Mouse (Mus musculus) forebrain, embryonic 10.5 days (tissue): Measurements from ENCODE around the gene Uqcc1. TPM values are rescaled to one million over a fixed set of nuclear protein-coding genes. Genes with fewer than 3 reads are reported as not detected.
"Not testable (repeated sequence)": the region's sequence is repeated elsewhere in the genome, so short reads cannot be mapped to it uniquely, and the experiment has no call there.

Experiments
- DNase-seq: peaks from one replicate; pipeline ENCODE4 v3.0.0-alpha.2; 2017; ENCODE audit warnings: low spot score; ENCODE audit errors: extremely low spot score
- H3K27ac ChIP-seq: fragments of 300-500 bp; sonication (generic); 2 replicates; pipeline ENCODE4 v1.5.1; 2016; ENCODE audit warnings: mild to moderate bottlenecking
- H3K27me3 ChIP-seq: fragments of 300-500 bp; sonication (generic); 2 replicates; pipeline ENCODE4 v1.6.1; 2016; ENCODE audit warnings: mild to moderate bottlenecking; ENCODE audit not compliant: poor library complexity, severe bottlenecking
- H3K36me3 ChIP-seq: fragments of 300-500 bp; sonication (generic); replicated peaks from 2 replicates; pipeline ENCODE4 v1.6.1; 2016; ENCODE audit warnings: mild to moderate bottlenecking, moderate library complexity
- H3K4me1 ChIP-seq: fragments of 300-500 bp; sonication (generic); 2 replicates; pipeline ENCODE4 v1.6.1; 2016
- H3K4me3 ChIP-seq: fragments of 300-500 bp; sonication (generic); 2 replicates; pipeline ENCODE4 v1.5.1; 2016; ENCODE audit warnings: mild to moderate bottlenecking, moderate library complexity
- H3K9me3 ChIP-seq: fragments of 300-500 bp; sonication (generic); 2 replicates; pipeline ENCODE4 v1.6.1; 2016; ENCODE audit warnings: mild to moderate bottlenecking, moderate library complexity
- WGBS: fragments of 180-500 bp; shearing (Covaris S2); methylation state at CpG from one replicate; pipeline ENCODE4 v1.1.7; 2016; 5-methylcytosine and 5-hydroxymethylcytosine counted together
- polyA plus RNA-seq: library from polyadenylated mRNA; unstranded; fragments of >200 nt; fragmentation: Nextera tagmentation; extraction: Ambion mirVana; gene quantifications from 2 replicates; pipeline ENCODE4 v1.2.1, GENCODE M21; 2016

Gene Uqcc1
- polyA plus RNA-seq, 1 experiment from 2014 or later, result 78.4 TPM

- H3K4me1 ChIP-seq, result peaks cover 58% of the 10 kb centered on the region
- H3K27me3 ChIP-seq, result peaks cover 15% of the 10 kb centered on the region
- H3K27ac ChIP-seq, result 0 out of 2 replicates have a peak overlapping the region, but pooled peaks have one; percentile 27
- no peak overlapping the region for H3K4me3 ChIP-seq
- DNase-seq, result no peak
- WGBS, result 8% methylated on average over 4 of the region's 4 CpGs
- no peaks in the 10 kb centered on the region for H3K36me3 ChIP-seq
- H3K9me3 ChIP-seq, result no peaks in the 10 kb centered on the region
These were observed 16.4 kb upstream of the Uqcc1 start for GRCm38 (mm10) chr2:155946499-155946898.

GRCm38 (mm10) chr2:155946069-155946468 is 16.0 kb upstream of the Uqcc1 start:
- no peaks in the 10 kb centered on the region for H3K9me3 ChIP-seq
- peak; percentile 69 for DNase-seq
- H3K27me3 ChIP-seq, result peaks cover 15% of the 10 kb centered on the region
- H3K36me3 ChIP-seq, result no peaks in the 10 kb centered on the region
- 0 out of 2 replicates have a peak overlapping the region, but pooled peaks have one; percentile 27 for H3K27ac ChIP-seq
- 2% methylated on average over 7 of the region's 7 CpGs for WGBS
- no peak overlapping the region for H3K4me3 ChIP-seq
- H3K4me1 ChIP-seq, result peaks cover 58% of the 10 kb centered on the region

DNA sequence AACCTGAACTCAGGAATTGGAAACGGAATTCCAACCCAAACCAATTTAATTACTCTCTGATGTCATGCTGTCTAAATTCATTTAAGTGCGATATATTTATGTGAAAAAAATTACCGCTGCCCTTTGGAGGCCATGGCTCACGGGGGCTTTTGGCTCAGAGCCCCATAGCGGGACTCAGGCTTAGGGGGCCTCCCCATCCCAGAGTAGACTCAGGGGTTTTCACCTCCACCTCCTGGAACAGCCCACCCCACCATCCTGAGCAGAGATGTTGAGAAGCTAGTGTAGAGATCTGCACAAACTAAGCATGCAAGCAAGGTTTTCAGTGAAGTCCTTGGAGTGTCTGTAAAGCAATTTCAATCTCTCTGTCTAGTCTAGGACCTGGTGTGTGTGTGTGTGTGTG is 15.5 kb upstream of the Uqcc1 start:
- 79% methylated on average over 5 of the region's 5 CpGs for WGBS
- DNase-seq, result no peak
- H3K27me3 ChIP-seq, result peaks cover 15% of the 10 kb centered on the region
- no peak overlapping the region for H3K4me3 ChIP-seq
- no peaks in the 10 kb centered on the region for H3K36me3 ChIP-seq
- peaks cover 58% of the 10 kb centered on the region for H3K4me1 ChIP-seq
- 0 out of 2 replicates have a peak overlapping the region, but pooled peaks have one; percentile 27 for H3K27ac ChIP-seq
- H3K9me3 ChIP-seq, result no peaks in the 10 kb centered on the region

DNA sequence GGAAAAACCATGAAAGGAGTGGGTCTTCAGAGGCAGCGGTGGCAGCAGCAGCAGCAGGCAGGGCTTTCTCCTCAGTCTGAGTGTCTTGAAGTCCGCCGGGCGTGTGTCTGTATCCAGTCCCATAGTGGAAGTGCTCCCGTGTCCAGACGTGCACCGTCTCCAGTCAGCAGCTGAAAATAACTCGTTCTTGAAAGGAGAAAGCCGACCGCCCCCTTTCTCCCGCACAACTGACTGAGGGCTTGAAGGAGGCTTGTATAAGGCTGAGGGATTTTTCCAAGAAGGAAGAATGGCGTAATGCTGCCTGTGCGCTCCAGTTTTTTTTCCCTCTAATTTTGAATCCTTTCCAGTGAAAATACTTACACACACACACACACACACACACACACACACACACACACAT is 15.0 kb upstream of the Uqcc1 start, which contains the start of gene Gdf5:
Gene Gdf5, minus strand, starts transcription at position 244 of the 400 bp plus-strand sequence.
- WGBS, result 52% methylated on average over 13 of the region's 13 CpGs
- no peak for DNase-seq
- Histone ChIP-seq H3K9me3 (no peaks in the 10 kb centered on the region), H3K36me3 (no peaks in the 10 kb centered on the region), H3K27ac (peak within 1 kb of the TSS; percentile 73), H3K4me1 (peaks cover 58% of the 10 kb centered on the region), H3K4me3 (peak within 1 kb of the TSS; percentile 15; the same call in 1 of the 2 replicates), H3K27me3 (peaks cover 15% of the 10 kb centered on the region)

DNA sequence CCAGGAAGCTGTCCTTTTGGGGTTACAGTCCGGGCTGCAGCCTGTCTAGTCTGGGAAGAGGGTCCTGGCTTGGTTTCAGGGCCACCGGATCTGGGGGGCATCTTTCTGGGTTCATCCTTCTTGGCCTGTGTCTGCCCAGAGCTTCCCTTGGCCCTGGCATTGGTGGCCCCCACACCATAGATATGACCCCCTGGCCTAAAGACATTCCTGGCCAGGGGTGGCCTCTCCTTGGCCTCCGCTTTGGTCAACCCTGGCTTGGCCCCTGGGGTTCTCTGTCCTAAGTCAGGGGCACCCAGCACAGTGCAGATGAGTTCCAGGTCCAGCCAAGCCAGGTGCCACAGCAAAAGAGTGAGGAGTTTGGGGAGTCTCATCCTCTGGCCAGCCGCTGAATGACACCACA is 14.6 kb upstream of the Uqcc1 start:
- Histone ChIP-seq H3K27ac (peak overlapping the region; percentile 73), H3K4me3 (peak overlapping the region; percentile 15; the same call in 1 of the 2 replicates), H3K9me3 (no peaks in the 10 kb centered on the region), H3K4me1 (peaks cover 54% of the 10 kb centered on the region), H3K36me3 (no peaks in the 10 kb centered on the region), H3K27me3 (peaks cover 15% of the 10 kb centered on the region)
- WGBS, result 77% methylated on average over 4 of the region's 4 CpGs
- DNase-seq, result no peak

- Histone ChIP-seq H3K36me3 (no peaks in the 10 kb centered on the region), H3K4me1 (peaks cover 45% of the 10 kb centered on the region), H3K9me3 (no peaks in the 10 kb centered on the region), H3K4me3 (peak overlapping the region; percentile 36), H3K27ac (peak overlapping the region; percentile 72), H3K27me3 (peaks cover 12% of the 10 kb centered on the region)
- peak; percentile 57 for DNase-seq
- WGBS, result 2% methylated on average over 8 of the region's 8 CpGs
These were observed 13.4 kb upstream of the Uqcc1 start for GRCm38 (mm10) chr2:155943463-155943862.

DNA sequence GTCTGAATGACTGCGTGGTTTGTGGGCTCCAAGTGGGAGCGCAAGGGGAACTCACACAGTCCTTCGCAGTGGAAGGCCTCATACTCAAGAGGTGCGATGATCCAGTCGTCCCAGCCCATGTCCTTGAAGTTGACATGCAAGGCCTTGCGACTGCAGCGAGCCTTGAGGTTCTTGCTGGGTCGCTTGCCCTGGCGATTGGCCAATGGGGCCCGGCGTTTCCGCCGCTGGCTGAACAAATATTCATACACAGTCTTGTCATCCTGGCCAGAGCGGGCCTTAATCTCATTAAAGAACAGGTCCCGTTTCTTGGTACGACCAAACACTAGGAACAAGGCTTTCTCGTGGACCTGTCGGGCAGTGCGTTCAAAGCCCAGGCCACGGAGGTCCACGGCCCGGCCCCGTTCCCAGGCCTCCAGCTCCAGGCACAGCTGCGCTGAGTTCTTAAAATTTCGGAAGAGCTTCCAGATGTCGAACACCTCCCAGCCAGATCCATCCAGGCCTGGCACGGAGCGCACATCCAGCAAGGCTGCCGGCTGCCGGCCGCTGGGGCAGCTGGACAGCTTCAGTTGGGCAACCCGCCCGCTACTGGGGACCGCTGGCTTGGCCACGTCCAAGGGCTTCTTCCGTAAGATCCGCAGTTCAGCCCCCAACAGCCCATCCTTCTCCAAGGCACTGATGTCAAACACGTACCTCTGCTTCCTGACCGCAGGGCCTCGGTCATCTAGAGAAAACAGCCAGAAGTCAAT is 11.8 kb upstream of the Uqcc1 start:
- no peaks in the 10 kb centered on the region for H3K9me3 ChIP-seq
- H3K4me3 ChIP-seq, result no peak overlapping the region
- no peaks in the 10 kb centered on the region for H3K36me3 ChIP-seq
- H3K27ac ChIP-seq, result no peak overlapping the region
- 96% methylated on average over 40 of the region's 40 CpGs for WGBS
- no peak for DNase-seq
- H3K27me3 ChIP-seq, result peaks cover 12% of the 10 kb centered on the region
- peaks cover 41% of the 10 kb centered on the region for H3K4me1 ChIP-seq

DNA sequence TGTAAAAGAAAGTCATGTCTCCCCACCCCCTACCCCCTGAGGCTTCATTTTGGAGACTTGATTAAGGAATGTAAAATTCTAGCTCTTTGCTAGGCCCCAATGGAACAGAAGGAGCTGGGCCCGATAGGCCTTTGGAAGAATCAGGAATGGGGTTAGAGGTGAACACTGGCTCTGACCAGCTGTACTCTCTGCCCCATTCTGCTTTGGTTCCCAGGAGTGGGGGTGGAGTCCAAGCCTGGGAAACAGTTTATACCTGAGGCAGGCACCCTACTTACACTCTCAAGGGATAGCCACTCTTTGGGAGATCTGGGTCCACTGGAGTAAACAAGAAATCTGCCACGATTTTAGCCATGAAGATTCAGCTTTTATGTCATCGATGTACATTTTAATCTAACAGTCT is 10.6 kb upstream of the Uqcc1 start, which contains the start of gene Gm15557:
Gene Gm15557, plus strand, starts transcription at position 48 of the 400 bp plus-strand sequence.
- H3K4me1 ChIP-seq, result peaks cover 29% of the 10 kb centered on the region
- H3K27ac ChIP-seq, result no peak within 1 kb of the TSS
- no peaks in the 10 kb centered on the region for H3K36me3 ChIP-seq
- DNase-seq, result no peak
- H3K4me3 ChIP-seq, result no peak within 1 kb of the TSS
- peaks cover 12% of the 10 kb centered on the region for H3K27me3 ChIP-seq
- WGBS, result 92% methylated on average over 3 of the region's 3 CpGs
- no peaks in the 10 kb centered on the region for H3K9me3 ChIP-seq

DNA sequence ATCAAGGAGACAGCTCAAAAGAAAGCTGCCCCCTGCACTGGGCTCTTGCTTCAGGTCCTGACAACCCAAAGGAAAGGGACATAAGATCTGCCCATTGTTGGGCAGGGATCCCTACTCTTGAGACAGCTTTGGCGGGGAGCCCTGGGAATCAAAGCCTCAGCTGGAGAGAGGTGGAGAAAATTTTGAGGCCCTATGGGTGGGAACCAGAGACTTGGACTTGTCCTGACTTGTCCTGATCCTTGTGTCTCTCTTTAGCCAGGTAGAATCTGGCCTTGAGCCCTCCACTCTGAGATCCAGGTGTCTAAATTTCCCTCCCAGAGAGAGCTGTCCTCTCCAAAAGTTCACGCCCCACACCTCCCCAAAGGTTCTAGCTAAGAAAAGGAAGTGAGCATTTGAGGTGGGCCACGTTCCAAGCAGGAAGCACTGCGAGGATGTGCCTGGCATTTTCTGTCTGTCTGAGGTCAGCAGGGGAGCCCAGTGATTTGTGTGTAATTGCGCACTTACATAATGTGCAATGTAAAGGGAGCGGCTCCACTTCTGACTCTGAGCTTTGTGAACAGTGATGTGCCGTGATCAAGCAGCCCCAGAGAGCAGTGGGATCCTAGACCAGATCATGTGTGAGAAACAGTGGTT is 9.9 kb upstream of the Uqcc1 start:
- no peak overlapping the region for H3K4me3 ChIP-seq
- no peaks in the 10 kb centered on the region for H3K36me3 ChIP-seq
- peaks cover 12% of the 10 kb centered on the region for H3K27me3 ChIP-seq
- WGBS, result 90% methylated on average over 7 of the region's 7 CpGs
- peaks cover 23% of the 10 kb centered on the region for H3K4me1 ChIP-seq
- DNase-seq, result no peak
- H3K27ac ChIP-seq, result no peak overlapping the region
- H3K9me3 ChIP-seq, result no peaks in the 10 kb centered on the region

GRCm38 (mm10) chr2:155928711-155929345 is 1.3 kb downstream of the Uqcc1 start:
- peak overlapping the region; percentile 78 for H3K4me3 ChIP-seq
- H3K27me3 ChIP-seq, result no peaks in the 10 kb centered on the region
- H3K4me1 ChIP-seq, result peaks cover 25% of the 10 kb centered on the region
- H3K9me3 ChIP-seq, result no peaks in the 10 kb centered on the region
- H3K27ac ChIP-seq, result no peak overlapping the region
- no peak for DNase-seq
- 81% methylated on average over 7 of the region's 7 CpGs for whole genome bisulfite sequencing
- peaks cover 25% of the 10 kb centered on the region for H3K36me3 ChIP-seq

GRCm38 (mm10) chr2:155925213-155925612 is 4.9 kb downstream of the Uqcc1 start:
- not testable (repeated sequence) for H3K4me3 ChIP-seq, H3K27me3 ChIP-seq, DNase-seq, H3K9me3 ChIP-seq, H3K27ac ChIP-seq
- Histone ChIP-seq H3K36me3 (peaks cover 45% of the 10 kb centered on the region), H3K4me1 (peaks cover 19% of the 10 kb centered on the region)
- WGBS, result 93% methylated on average over 6 of the region's 6 CpGs

DNA sequence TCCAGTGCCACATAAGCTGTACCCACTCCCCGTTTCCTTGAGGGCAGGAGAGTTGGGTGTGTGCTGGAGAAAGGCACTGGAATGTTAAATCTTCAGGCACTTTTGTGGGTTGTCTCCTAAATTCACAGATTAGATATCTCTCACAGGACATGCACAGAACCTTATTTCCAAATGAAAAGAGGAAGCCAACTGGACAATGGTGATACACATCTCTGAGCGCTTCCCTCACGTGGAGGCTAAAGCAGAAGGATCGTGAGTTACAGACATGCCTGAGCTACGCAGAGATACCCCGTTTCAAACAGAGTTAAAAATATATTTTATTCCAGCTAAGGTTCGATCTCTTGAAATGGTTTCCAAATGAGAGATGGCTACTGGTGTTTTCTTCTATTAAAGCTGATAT is 7.0 kb downstream of the Uqcc1 start:
- Histone ChIP-seq H3K9me3 (no peaks in the 10 kb centered on the region), H3K27ac (no peak overlapping the region), H3K27me3 (no peaks in the 10 kb centered on the region), H3K4me1 (peaks cover under 1% of the 10 kb centered on the region; the same call in 1 of the 2 replicates), H3K4me3 (no peak overlapping the region), H3K36me3 (peaks cover 62% of the 10 kb centered on the region)
- no peak for DNase-seq
- WGBS, result 97% methylated on average over 7 of the region's 7 CpGs
